Mouse (Mus musculus): ENCODE data around the gene Tbk1. TPM values are rescaled to one million over a fixed set of nuclear protein-coding genes. Genes with fewer than 3 reads are reported as not detected.
A peak's percentile ranks its signal among the peaks of the same experiment; 100 is the strongest.

Tbk1 gene
- 36.8 and 38.2 TPM in 2 replicates for polyA plus RNA-seq (2015; fragmentation: Nextera tagmentation; extraction: Ambion mirVana)

GRCm38 (mm10) chr10:121586675-121587370 is at the start of gene Tbk1:
TSS of gene Tbk1 (minus strand) at chr10:121586787.
- under 1% methylated on average over 58 of the region's 58 CpGs for WGBS
- no peaks in the 10 kb centered on the region for H3K27me3 ChIP-seq (replicated peaks; ENCODE audit: control insufficient read depth, insufficient read depth, low read length)
- peak within 1 kb of the TSS; percentile 58 for H3K4me2 ChIP-seq (ENCODE audit: low read depth, low read length)
- peaks cover 17% of the 10 kb centered on the region for H3K36me3 ChIP-seq (ENCODE audit: control insufficient read depth, insufficient read depth, low read length)
- 0 out of 2 replicates have a peak, but pooled peaks cover 6% of the 10 kb centered on the region for H3K4me1 ChIP-seq (ENCODE audit: control insufficient read depth, insufficient read depth, low read length)
- peak within 1 kb of the TSS; percentile 90 for H3K27ac ChIP-seq (ENCODE audit: low read length)
- peak within 1 kb of the TSS; percentile 92 for H3K9ac ChIP-seq (ENCODE audit: low read depth, low read length)
- ATAC-seq: peak; percentile 98
- peak within 1 kb of the TSS; percentile 89 for H3K4me3 ChIP-seq (ENCODE audit: low read length)
- no peaks in the 10 kb centered on the region for H3K9me3 ChIP-seq (ENCODE audit: control insufficient read depth, low read length)

DNA sequence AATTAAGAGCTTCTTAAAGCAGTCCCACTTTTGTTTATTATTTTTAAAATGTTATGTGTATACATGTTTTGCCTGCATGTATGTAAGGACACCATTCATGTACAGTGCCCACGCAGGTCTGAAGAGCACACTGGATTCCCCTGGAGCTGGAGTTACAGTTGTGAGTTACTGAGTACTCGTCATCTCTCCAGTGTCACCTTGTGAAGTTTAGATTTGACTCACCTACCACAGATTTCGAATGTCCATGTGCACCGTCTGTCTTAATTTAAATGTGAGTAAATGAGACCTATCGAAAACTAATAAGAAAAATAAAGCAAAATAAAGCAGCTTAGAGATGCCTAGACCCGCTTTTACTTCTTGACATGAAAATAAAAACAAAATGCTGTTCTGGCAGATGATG is 49.7 kb upstream of the Tbk1 start:
- 86% methylated on average over 6 of the region's 6 CpGs for WGBS

DNA sequence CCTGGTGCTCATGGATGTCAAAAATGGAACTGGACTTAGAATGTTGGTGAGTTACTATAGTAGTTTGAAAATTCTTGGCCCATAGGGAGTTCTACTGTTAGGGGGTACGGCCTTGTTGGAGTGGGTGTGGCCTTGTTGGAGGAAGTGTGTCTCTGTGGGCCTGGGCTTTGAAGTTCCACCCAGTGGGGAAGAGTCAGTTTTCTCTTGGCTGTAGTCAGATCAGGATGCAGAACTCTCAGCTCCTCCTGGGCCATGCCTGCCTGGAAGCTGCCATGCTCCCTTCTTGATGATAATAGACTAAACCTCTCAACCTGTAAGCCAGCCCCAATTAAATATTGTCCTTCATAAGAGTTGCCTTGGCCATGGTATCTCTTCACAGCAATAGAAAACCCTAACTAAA is 47.6 kb upstream of the Tbk1 start:
- no peak overlapping the region for H3K4me3 ChIP-seq (ENCODE audit: low read length)
- WGBS: 54% methylated on average over 1 of the region's 1 CpGs
- no peaks in the 10 kb centered on the region for H3K9me3 ChIP-seq (ENCODE audit: control insufficient read depth, low read length)
- no peak overlapping the region for H3K4me2 ChIP-seq (ENCODE audit: low read depth, low read length)
- no peaks in the 10 kb centered on the region for H3K4me1 ChIP-seq (ENCODE audit: control insufficient read depth, insufficient read depth, low read length)
- no peak overlapping the region for H3K9ac ChIP-seq (ENCODE audit: low read depth, low read length)
- no peaks in the 10 kb centered on the region for H3K27me3 ChIP-seq (replicated peaks; ENCODE audit: control insufficient read depth, insufficient read depth, low read length)
- no peaks in the 10 kb centered on the region for H3K36me3 ChIP-seq (ENCODE audit: control insufficient read depth, insufficient read depth, low read length)
- no peak overlapping the region for H3K27ac ChIP-seq (ENCODE audit: low read length)
- ATAC-seq: no peak

More for the DNA sequence above, 49.7 kb upstream of the Tbk1 start:
- Histone ChIP-seq H3K9ac (ENCODE audit: low read depth, low read length) (no peak overlapping the region), H3K36me3 (ENCODE audit: control insufficient read depth, insufficient read depth, low read length) (no peaks in the 10 kb centered on the region), H3K4me2 (ENCODE audit: low read depth, low read length) (no peak overlapping the region), H3K4me1 (ENCODE audit: control insufficient read depth, insufficient read depth, low read length) (peaks cover 5% of the 10 kb centered on the region; the same call in 1 of the 2 replicates), H3K9me3 (ENCODE audit: control insufficient read depth, low read length) (no peaks in the 10 kb centered on the region), H3K4me3 (ENCODE audit: low read length) (no peak overlapping the region), H3K27me3 (replicated peaks; ENCODE audit: control insufficient read depth, insufficient read depth, low read length) (no peaks in the 10 kb centered on the region; the same call in 1 of the 2 replicates), H3K27ac (ENCODE audit: low read length) (no peak overlapping the region)
- ATAC-seq: no peak

- H3K9me3 ChIP-seq (ENCODE audit: control insufficient read depth, low read length): no peaks in the 10 kb centered on the region
- WGBS: 89% methylated on average over 6 of the region's 6 CpGs
- no peak overlapping the region for H3K4me3 ChIP-seq (ENCODE audit: low read length)
- no peak for ATAC-seq
- no peak overlapping the region for H3K4me2 ChIP-seq (ENCODE audit: low read depth, low read length)
- no peak overlapping the region for H3K27ac ChIP-seq (ENCODE audit: low read length)
- H3K27me3 ChIP-seq (replicated peaks; ENCODE audit: control insufficient read depth, insufficient read depth, low read length): no peaks in the 10 kb centered on the region
- H3K4me1 ChIP-seq (ENCODE audit: control insufficient read depth, insufficient read depth, low read length): peaks cover 9% of the 10 kb centered on the region
- H3K9ac ChIP-seq (ENCODE audit: low read depth, low read length): no peak overlapping the region
- H3K36me3 ChIP-seq (ENCODE audit: control insufficient read depth, insufficient read depth, low read length): no peaks in the 10 kb centered on the region
Measured at GRCm38 (mm10) chr10:121628561-121629040, 42.0 kb upstream of the Tbk1 start.

DNA sequence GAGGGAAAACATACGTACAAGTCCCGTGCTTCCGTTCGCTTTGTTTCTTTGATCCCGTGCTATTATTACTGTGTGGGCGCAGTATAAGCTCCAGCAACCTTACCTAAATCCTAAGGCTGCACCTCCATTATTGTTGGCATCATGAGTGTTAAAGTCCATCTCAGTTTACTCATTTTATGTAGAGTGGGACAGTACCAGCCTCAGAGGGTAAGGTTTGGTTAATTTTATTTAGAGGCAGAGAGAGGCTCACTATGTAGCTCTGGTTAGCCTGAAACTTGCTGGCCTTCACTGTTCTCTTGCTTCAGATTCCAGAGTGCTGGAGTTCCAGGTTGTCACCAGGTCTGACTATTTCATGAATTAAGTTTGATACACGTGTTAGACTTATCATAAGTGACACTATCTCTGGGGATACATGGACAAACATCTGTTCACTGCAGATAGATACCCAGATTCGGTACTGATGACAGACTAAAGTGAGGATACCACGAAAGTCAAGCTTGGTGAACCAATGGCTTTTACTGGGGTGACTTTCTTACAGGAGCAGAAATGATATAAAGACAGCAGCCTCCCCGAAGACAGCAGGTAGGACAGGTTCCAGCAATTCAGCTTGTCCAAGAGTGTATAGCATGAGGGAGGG is 40.7 kb upstream of the Tbk1 start:
- Histone ChIP-seq H3K27ac (ENCODE audit: low read length) (no peak overlapping the region), H3K9ac (ENCODE audit: low read depth, low read length) (no peak overlapping the region), H3K9me3 (ENCODE audit: control insufficient read depth, low read length) (no peaks in the 10 kb centered on the region), H3K27me3 (replicated peaks; ENCODE audit: control insufficient read depth, insufficient read depth, low read length) (no peaks in the 10 kb centered on the region), H3K36me3 (ENCODE audit: control insufficient read depth, insufficient read depth, low read length) (no peaks in the 10 kb centered on the region), H3K4me2 (ENCODE audit: low read depth, low read length) (peak overlapping the region; percentile 57; the same call in 1 of the 2 replicates), H3K4me3 (ENCODE audit: low read length) (no peak overlapping the region; the same call in 1 of the 2 replicates), H3K4me1 (ENCODE audit: control insufficient read depth, insufficient read depth, low read length) (peaks cover 9% of the 10 kb centered on the region)
- no peak for ATAC-seq
- 81% methylated on average over 10 of the region's 10 CpGs for WGBS

GRCm38 (mm10) chr10:121626186-121626882 is 39.7 kb upstream of the Tbk1 start, which contains the start of gene Xpot:
TSS of gene Xpot (minus strand) at chr10:121626332.
- no peaks in the 10 kb centered on the region for H3K27me3 ChIP-seq (replicated peaks; ENCODE audit: control insufficient read depth, insufficient read depth, low read length)
- H3K27ac ChIP-seq (ENCODE audit: low read length): peak within 1 kb of the TSS; percentile 94
- no peaks in the 10 kb centered on the region for H3K9me3 ChIP-seq (ENCODE audit: control insufficient read depth, low read length)
- peaks cover 9% of the 10 kb centered on the region for H3K4me1 ChIP-seq (ENCODE audit: control insufficient read depth, insufficient read depth, low read length)
- peak within 1 kb of the TSS; percentile 89 for H3K4me3 ChIP-seq (ENCODE audit: low read length)
- peak; percentile 100 for ATAC-seq
- peaks cover 2% of the 10 kb centered on the region; the same call in 1 of the 2 replicates for H3K36me3 ChIP-seq (ENCODE audit: control insufficient read depth, insufficient read depth, low read length)
- H3K9ac ChIP-seq (ENCODE audit: low read depth, low read length): peak within 1 kb of the TSS; percentile 92
- peak within 1 kb of the TSS; percentile 57 for H3K4me2 ChIP-seq (ENCODE audit: low read depth, low read length)
- WGBS: under 1% methylated on average over 70 of the region's 70 CpGs

- Histone ChIP-seq H3K9me3 (ENCODE audit: control insufficient read depth, low read length) (no peaks in the 10 kb centered on the region), H3K4me1 (ENCODE audit: control insufficient read depth, insufficient read depth, low read length) (peaks cover 9% of the 10 kb centered on the region), H3K4me3 (ENCODE audit: low read length) (peak overlapping the region; percentile 89), H3K27me3 (replicated peaks; ENCODE audit: control insufficient read depth, insufficient read depth, low read length) (no peaks in the 10 kb centered on the region), H3K9ac (ENCODE audit: low read depth, low read length) (peak overlapping the region; percentile 92), H3K4me2 (ENCODE audit: low read depth, low read length) (peak overlapping the region; percentile 54), H3K36me3 (ENCODE audit: control insufficient read depth, insufficient read depth, low read length) (peaks cover 2% of the 10 kb centered on the region; the same call in 1 of the 2 replicates), H3K27ac (ENCODE audit: low read length) (peak overlapping the region; percentile 94)
- WGBS: under 1% methylated on average over 41 of the region's 41 CpGs
- peak; percentile 64 for ATAC-seq
Measured at GRCm38 (mm10) chr10:121625407-121626185, 39.0 kb upstream of the Tbk1 start.

- WGBS: 7% methylated on average over 9 of the region's 9 CpGs
- ATAC-seq: no peak
- peak overlapping the region; percentile 92 for H3K9ac ChIP-seq (ENCODE audit: low read depth, low read length)
- H3K4me2 ChIP-seq (ENCODE audit: low read depth, low read length): peak overlapping the region; percentile 54
- H3K4me3 ChIP-seq (ENCODE audit: low read length): peak overlapping the region; percentile 89
- H3K4me1 ChIP-seq (ENCODE audit: control insufficient read depth, insufficient read depth, low read length): peaks cover 9% of the 10 kb centered on the region
- no peak overlapping the region; the same call in 1 of the 2 replicates for H3K27ac ChIP-seq (ENCODE audit: low read length)
- H3K36me3 ChIP-seq (ENCODE audit: control insufficient read depth, insufficient read depth, low read length): peaks cover 2% of the 10 kb centered on the region; the same call in 1 of the 2 replicates
- no peaks in the 10 kb centered on the region for H3K9me3 ChIP-seq (ENCODE audit: control insufficient read depth, low read length)
- H3K27me3 ChIP-seq (replicated peaks; ENCODE audit: control insufficient read depth, insufficient read depth, low read length): no peaks in the 10 kb centered on the region
Measured at GRCm38 (mm10) chr10:121625006-121625405, 38.4 kb upstream of the Tbk1 start.

Data from intestine, embryonic 16.5 days (tissue).